Comparison of ENCODE assay signal across 14 mouse cellular contexts in the genomic region with DNA sequence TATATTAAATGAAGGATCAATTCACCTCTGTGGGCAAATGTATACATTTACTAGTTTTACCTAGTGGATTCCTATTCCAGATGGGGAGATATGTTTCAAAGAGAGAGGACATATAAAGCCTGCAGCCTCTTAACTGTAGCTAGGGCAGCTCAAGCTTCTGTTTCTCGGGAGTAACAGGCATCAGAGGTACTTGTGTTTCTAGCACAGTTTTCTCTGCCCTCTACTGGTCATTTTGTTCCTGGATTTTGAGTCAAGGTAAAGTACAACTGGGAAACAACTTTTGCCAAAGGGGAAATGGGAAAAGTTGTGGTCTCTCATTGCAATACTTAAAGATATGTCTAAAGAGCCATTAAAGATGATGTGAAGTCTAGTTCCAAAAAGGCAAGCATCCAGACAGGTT. TPM values are rescaled to one million over a fixed set of nuclear protein-coding genes. Genes with fewer than 3 reads are reported as not detected.
A peak's percentile ranks its signal among the peaks of the same experiment; 100 is the strongest.
DNase-seq lines count a peak whose midpoint lies in the region; ATAC-seq and TF ChIP-seq lines count a peak whose summit lies in the region.
"Had no signal": no experiment of that assay in that cellular context is flagged by ENCODE, and none has a peak within 500 bp of the region (broad histone marks: within the 10 kb centered on the region; RNA-seq: fewer than 3 reads in every experiment).

No protein-coding gene starts in this region.

- no peak overlapping the region for H3K9ac ChIP-seq in heart, adult 2 months (ENCODE audit: low read depth, low read length)
- no peak overlapping the region for H3K9ac ChIP-seq in embryonic facial prominence, embryonic 14.5 days (ENCODE audit: low read depth, low read length)
- H3K9ac ChIP-seq: hindbrain, embryonic 12.5 days; neural tube, embryonic 13.5 days had no signal

- TF ChIP-seq EP300 in heart, adult 2 months (IDR thresholded peaks at IDR 0.05; ENCODE audit: insufficient read depth, low read depth, low read length): no peak

- CTCF ChIA-PET in Patski (lab: Charles Lee): no interaction called here

- ATAC-seq in Patski: no peak
- ATAC-seq in embryonic facial prominence, embryonic 14.5 days (ENCODE audit: low read depth): no peak

- POLR2A ChIA-PET in Patski (lab: Charles Lee): no interaction called here

- no peaks in the 10 kb centered on the region for H3K9me3 ChIP-seq in embryonic facial prominence, embryonic 14.5 days (ENCODE audit: control insufficient read depth, low read length)
- H3K9me3 ChIP-seq: hindbrain, embryonic 12.5 days; neural tube, embryonic 13.5 days had no signal

- no peaks in the 10 kb centered on the region for H3K27me3 ChIP-seq in heart, adult 2 months (ENCODE audit: control insufficient read depth, insufficient read depth, low read length)
- peaks cover 6% of the 10 kb centered on the region for H3K27me3 ChIP-seq in Patski
- H3K27me3 ChIP-seq in embryonic facial prominence, embryonic 14.5 days (replicated peaks; ENCODE audit: control insufficient read depth, insufficient read depth, low read length): no peaks in the 10 kb centered on the region
- H3K27me3 ChIP-seq: hindbrain, embryonic 12.5 days; neural tube, embryonic 13.5 days had no signal

- no peak for TF ChIP-seq POLR2A in heart, adult 2 months (IDR thresholded peaks at IDR 0.05; ENCODE audit: insufficient read depth, low read depth, low read length)

- no peaks in the 10 kb centered on the region for H3K36me3 ChIP-seq in heart, adult 2 months (ENCODE audit: control insufficient read depth, insufficient read depth, low read length)
- H3K36me3 ChIP-seq in embryonic facial prominence, embryonic 14.5 days (ENCODE audit: control insufficient read depth, insufficient read depth, low read length): no peaks in the 10 kb centered on the region
- H3K36me3 ChIP-seq: hindbrain, embryonic 12.5 days; neural tube, embryonic 13.5 days had no signal

- in situ Hi-C loops in Patski (cut with MboI; ENCODE audit: low pct_unique_long_range_greater_than_20kb): no loop called here

- no peak overlapping the region for H3K4me3 ChIP-seq in heart, adult 2 months
- no peak overlapping the region for H3K4me3 ChIP-seq in embryonic facial prominence, embryonic 14.5 days (ENCODE audit: low read depth, low read length)
- H3K4me3 ChIP-seq: erythroblast, embryonic 14.5 days; hindbrain, embryonic 12.5 days; neural tube, embryonic 13.5 days had no signal

- no peak overlapping the region for H3K4me2 ChIP-seq in embryonic facial prominence, embryonic 14.5 days (ENCODE audit: low read depth, low read length)
- H3K4me2 ChIP-seq: hindbrain, embryonic 12.5 days; neural tube, embryonic 13.5 days had no signal

- WGBS in heart, adult 2 months: 9% methylated on average over 1 of the region's 1 CpGs
- 21% methylated on average over 1 of the region's 1 CpGs for WGBS in embryonic facial prominence, embryonic 14.5 days

- intact Hi-C loops in heart, adult 2 months (cut with DNase I): no loop called here
- intact Hi-C loops in heart, postnatal 25 days (cut with DNase I): no loop called here
- intact Hi-C loops in left cerebral cortex, postnatal 14 days (cut with DNase I): no loop called here

- peak; percentile 48 for TF ChIP-seq CTCF in heart, adult 2 months (IDR thresholded peaks at IDR 0.05)
- TF ChIP-seq CTCF in Patski (IDR thresholded peaks at IDR 0.05): peak; percentile 52

- H3K27ac ChIP-seq in heart, adult 2 months: no peak overlapping the region
- no peak overlapping the region for H3K27ac ChIP-seq in embryonic facial prominence, embryonic 14.5 days (replicated peaks; ENCODE audit: low read depth, low read length)
- H3K27ac ChIP-seq: hindbrain, embryonic 12.5 days; neural tube, embryonic 13.5 days had no signal

- no peak for DNase-seq in heart, adult 2 months
- DNase-seq in heart, postnatal 25 days (ENCODE audit: low spot score): no peak
- DNase-seq in left cerebral cortex, postnatal 14 days (ENCODE audit: low spot score in 2 of 2): peak; percentile 37 to 59
- no peak for DNase-seq in left cerebral cortex, adult 8-10 months (ENCODE audit: low spot score in 2 of 2)
- no peak for DNase-seq in Patski (ENCODE audit: low read depth, low spot score)
- DNase-seq in embryonic facial prominence, embryonic 14.5 days (ENCODE audit: low spot score): peak; percentile 54
- no peak for DNase-seq in urinary bladder, postnatal 10 days (ENCODE audit: low spot score)
- no peak for DNase-seq in Muller cell, postnatal 12 days (ENCODE audit: inconsistent ontology term)

- no peaks in the 10 kb centered on the region for H3K4me1 ChIP-seq in heart, adult 2 months (ENCODE audit: control insufficient read depth, insufficient read depth, low read length)
- no peaks in the 10 kb centered on the region for H3K4me1 ChIP-seq in embryonic facial prominence, embryonic 14.5 days (ENCODE audit: control insufficient read depth, insufficient read depth, low read length)
- H3K4me1 ChIP-seq: hindbrain, embryonic 12.5 days; neural tube, embryonic 13.5 days had no signal

- no peaks in the 10 kb centered on the region for H3K79me2 ChIP-seq in heart, adult 2 months (replicated peaks; ENCODE audit: control insufficient read depth, insufficient read depth, low read length)

RNA-seq across cellular contexts. Expression of a gene that starts 37.1 kb away (rescaled TPM):
- not detected for total RNA-seq in heart, adult 2 months (2021)
- polyA plus RNA-seq in heart, adult 2 months (2012; rRNA removed): not detected in 2 replicates
- not detected for total RNA-seq in heart, postnatal 25 days (2021)
- total RNA-seq in left cerebral cortex, postnatal 14 days (2021): under 1 TPM in 1 of 2 experiments, not detected in 1; 0.17 TPM
- total RNA-seq in left cerebral cortex, adult 8-10 months (2022): under 1 TPM in 1 of 4 experiments, not detected in 3; 0.15 TPM
- polyA plus RNA-seq in Patski (2021): 0.03 TPM
- polyA plus RNA-seq in embryonic facial prominence, embryonic 14.5 days (2014; fragmentation: Nextera tagmentation; extraction: Ambion mirVana): not detected in 2 replicates
- total RNA-seq: ES-E14; gastrocnemius, postnatal 4 days; megakaryocyte, adult 5-6 weeks had no signal
- polyA plus RNA-seq: erythroblast, embryonic 14.5 days; hindbrain, embryonic 12.5 days; neural tube, embryonic 13.5 days had no signal

Comparison
In these comparisons a context has a peak if more than half of its experiments do, and no peak if none do; other contexts are left out.
1. DNase-seq: peak in left cerebral cortex, postnatal 14 days (2 of 2) and embryonic facial prominence, embryonic 14.5 days (single experiment); none in heart, adult 2 months (0 of 2), heart, postnatal 25 days (single experiment), left cerebral cortex, adult 8-10 months (0 of 2), Patski (single experiment), urinary bladder, postnatal 10 days (single experiment) and Muller cell, postnatal 12 days (single experiment).